Mouse (Mus musculus) forebrain, embryonic 16.5 days (tissue): ENCODE measurements around the gene Xpa. TPM values are rescaled to one million over a fixed set of nuclear protein-coding genes. Genes with fewer than 3 reads are reported as not detected.

Source experiments
- ATAC-seq: fragments of 200-750 bp; cut with Nextera tagmentation; 2 replicates; pipeline ENCODE4 v1.8.0; 2017; ENCODE audit warnings: mild to moderate bottlenecking, moderate library complexity
- H3K27ac ChIP-seq: fragments of 300-500 bp; sonication (generic); 2 replicates; pipeline ENCODE4 v1.5.1; 2014; ENCODE audit warnings: low read length, control low read depth
- H3K27me3 ChIP-seq: fragments of 300-500 bp; sonication (generic); replicated peaks from 2 replicates; pipeline ENCODE4 v1.6.1; 2014; ENCODE audit warnings: low read length; ENCODE audit not compliant: control insufficient read depth, insufficient read depth
- H3K36me3 ChIP-seq: fragments of 300-500 bp; sonication (generic); 2 replicates; pipeline ENCODE4 v1.6.1; 2014; ENCODE audit not compliant: control insufficient read depth, insufficient read depth
- H3K4me1 ChIP-seq: fragments of 300-500 bp; sonication (generic); replicated peaks from 2 replicates; pipeline ENCODE4 v1.6.1; 2014; ENCODE audit warnings: low read length; ENCODE audit not compliant: control insufficient read depth, insufficient read depth
- H3K4me2 ChIP-seq: fragments of 300-500 bp; sonication (generic); 2 replicates; pipeline ENCODE4 v1.6.1; 2014; ENCODE audit warnings: mild to moderate bottlenecking, low read length, control low read depth
- H3K4me3 ChIP-seq: fragments of 300-500 bp; sonication (generic); replicated peaks from 2 replicates; pipeline ENCODE4 v1.5.1; 2014; ENCODE audit warnings: mild to moderate bottlenecking, low read length, control low read depth
- H3K9ac ChIP-seq: fragments of 300-500 bp; sonication (generic); replicated peaks from 2 replicates; pipeline ENCODE4 v1.6.1; 2014; ENCODE audit warnings: low read depth, low read length, control low read depth
- H3K9me3 ChIP-seq: fragments of 300-500 bp; sonication (generic); 2 replicates; pipeline ENCODE4 v1.6.1; 2016; ENCODE audit warnings: low read length; ENCODE audit not compliant: control insufficient read depth
- WGBS: fragments of 180-500 bp; shearing (Covaris S2); extraction: QIAGEN DNeasy Blood & Tissue Kit; methylation state at CpG from one replicate; pipeline ENCODE4 v1.1.7; 2014; 5-methylcytosine and 5-hydroxymethylcytosine counted together
- polyA plus RNA-seq: library from polyadenylated mRNA; unstranded; fragments of >200 nt; fragmentation: Nextera tagmentation; extraction: Ambion mirVana; gene quantifications from 2 replicates; pipeline ENCODE4 v1.2.1, GENCODE M21; 2015

Xpa gene
- polyA plus RNA-seq, 1 experiment from 2014 or later = 30.0 TPM

GRCm38 (mm10) chr4:46110084-46110483 lies 86.0 kb downstream of the Xpa start:
- H3K4me3 ChIP-seq = no peak overlapping the region
- no peak overlapping the region for H3K4me2 ChIP-seq
- H3K4me1 ChIP-seq = no peaks in the 10 kb centered on the region
- H3K9me3 ChIP-seq = no peaks in the 10 kb centered on the region
- H3K36me3 ChIP-seq = no peaks in the 10 kb centered on the region
- WGBS = 92% methylated on average over 8 of the region's 8 CpGs
- ATAC-seq = no peak
- H3K9ac ChIP-seq = no peak overlapping the region
- no peaks in the 10 kb centered on the region for H3K27me3 ChIP-seq
- H3K27ac ChIP-seq = no peak overlapping the region

Other genes starting within 250 kb of the Xpa start
- 19.3 and 20.9 TPM in 2 replicates for gene Tdrd7, start 231.0 kb downstream of the Xpa start, polyA plus RNA-seq
- gene Tmod1, start 157.4 kb downstream of the Xpa start, polyA plus RNA-seq = 0.52 and 0.81 TPM in 2 replicates
- 98.8 and 107 TPM in 2 replicates for gene Ncbp1, start 57.7 kb downstream of the Xpa start, polyA plus RNA-seq
- gene Tstd2, start 57.6 kb downstream of the Xpa start, polyA plus RNA-seq = 32.3 and 37.7 TPM in 2 replicates
- not detected in 2 replicates for gene Foxe1, start 147.3 kb upstream of the Xpa start, polyA plus RNA-seq
- 12.7 and 13.4 TPM in 2 replicates for gene Trmo, start 193.1 kb upstream of the Xpa start, polyA plus RNA-seq
- 0.09 and 0.10 TPM in 2 replicates for gene Hemgn, start 217.2 kb upstream of the Xpa start, polyA plus RNA-seq